Mouse (Mus musculus) 416B (cell line): ENCODE measurements around the gene Vars2.

Source experiments
- DNase-seq: peaks from one replicate; pipeline ENCODE4 v3.0.0; 2011; ENCODE audit warnings: low read depth

Vars2 gene

GRCm38 (mm10) chr17:35693906-35694305, 26.5 kb upstream of the Vars2 start:
- no peak for DNase-seq

GRCm38 (mm10) chr17:35692368-35692767, 25.0 kb upstream of the Vars2 start:
- DNase-seq: no peak

GRCm38 (mm10) chr17:35691811-35692210, 24.4 kb upstream of the Vars2 start:
- no peak for DNase-seq

- no peak for DNase-seq
Observed at GRCm38 (mm10) chr17:35689936-35690645, 22.7 kb upstream of the Vars2 start.

GRCm38 (mm10) chr17:35688347-35689175, 21.2 kb upstream of the Vars2 start:
- peak; percentile 20 for DNase-seq

- no peak for DNase-seq
Observed at GRCm38 (mm10) chr17:35685061-35685460, 17.7 kb upstream of the Vars2 start.

- DNase-seq: no peak
Observed at GRCm38 (mm10) chr17:35681986-35682385, 14.6 kb upstream of the Vars2 start.

GRCm38 (mm10) chr17:35680591-35680990, 13.2 kb upstream of the Vars2 start:
- DNase-seq: no peak

- DNase-seq: peak; percentile 99
Observed at GRCm38 (mm10) chr17:35673416-35674035, 6.1 kb upstream of the Vars2 start, which contains the start of gene Gtf2h4. TSS of gene Gtf2h4 (minus strand) at chr17:35673739.

- DNase-seq: no peak
Observed at GRCm38 (mm10) chr17:35672527-35672926, 5.1 kb upstream of the Vars2 start.

GRCm38 (mm10) chr17:35671846-35672245, 4.5 kb upstream of the Vars2 start:
- DNase-seq: no peak

GRCm38 (mm10) chr17:35669731-35670130, 2.3 kb upstream of the Vars2 start:
- no peak for DNase-seq

- peak; percentile 65 for DNase-seq
Observed at GRCm38 (mm10) chr17:35666851-35667256, 538 bp downstream of the Vars2 start.

GRCm38 (mm10) chr17:35665957-35666515, 1.4 kb downstream of the Vars2 start:
- peak; percentile 80 for DNase-seq

GRCm38 (mm10) chr17:35653086-35653485, 14.3 kb downstream of the Vars2 start:
- no peak for DNase-seq

- no peak for DNase-seq
Observed at GRCm38 (mm10) chr17:35649429-35649828, 18.0 kb downstream of the Vars2 start.

- no peak for DNase-seq
Observed at GRCm38 (mm10) chr17:35643609-35644236, 23.7 kb downstream of the Vars2 start, which contains the start of gene Mucl3. TSS of gene Mucl3 (minus strand) at chr17:35643695.

- DNase-seq: no peak
Observed at GRCm38 (mm10) chr17:35639352-35639751, 28.0 kb downstream of the Vars2 start.

GRCm38 (mm10) chr17:35638475-35639190, 28.8 kb downstream of the Vars2 start:
- peak; percentile 68 for DNase-seq

GRCm38 (mm10) chr17:35636363-35636762, 31.0 kb downstream of the Vars2 start:
- DNase-seq: peak; percentile 62

- DNase-seq: peak; percentile 78
Observed at GRCm38 (mm10) chr17:35635699-35636111, 31.7 kb downstream of the Vars2 start.
